Mouse (Mus musculus) E14TG2a.4 (cell line): ENCODE results near the gene Tvp23b.

ENCODE experiments used
- CTCF ChIP-seq: conservative IDR thresholded peaks from 2 replicates; pipeline ENCODE4 v1.5.1; 2014; ENCODE audit warnings: low read length
- POU5F1 ChIP-seq: IDR thresholded peaks from 2 replicates; pipeline ENCODE4 v1.6.1; 2014; ENCODE audit warnings: low read length, borderline replicate concordance

- TF ChIP-seq CTCF (no peak), POU5F1 (no peak)
Observed at GRCm38 (mm10) chr11:62931141-62931540, 51.9 kb downstream of the Tvp23b start.
